Mouse (Mus musculus): ENCODE measurements at regions not wholly inside any gene's neighbourhood (a gene's known extent, or its start where the extent isn't known, plus 50 kb on each side); places are given as distances from the start of the nearest gene placed in this dataset.

GRCm38 (mm10) chr8:6340158-6340855, 1235.2 kb upstream of the Slc10a2 start:
- H3K9me3 ChIP-seq (ENCODE audit: low read length) = no peaks in the 10 kb centered on the region
- no peaks in the 10 kb centered on the region for H3K27me3 ChIP-seq (ENCODE audit: insufficient read depth, low read length)
- H3K4me1 ChIP-seq (ENCODE audit: insufficient read depth, low read length) = no peaks in the 10 kb centered on the region
- DNase-seq (ENCODE audit: low spot score) (peak; percentile 26), ATAC-seq (no peak)
- WGBS = 37% methylated on average over 3 of the region's 3 CpGs
- H3K27ac ChIP-seq = no peak overlapping the region
- H3K9ac ChIP-seq (replicated peaks; ENCODE audit: low read length) = no peak overlapping the region
- no peak overlapping the region for H3K4me2 ChIP-seq (ENCODE audit: low read depth, low read length)
- H3K4me3 ChIP-seq (ENCODE audit: low read length) = no peak overlapping the region
- no peak for TF ChIP-seq CTCF (IDR thresholded peaks at IDR 0.05; ENCODE audit: low read depth)
- no peaks in the 10 kb centered on the region for H3K36me3 ChIP-seq (ENCODE audit: insufficient read depth, low read length)

DNA sequence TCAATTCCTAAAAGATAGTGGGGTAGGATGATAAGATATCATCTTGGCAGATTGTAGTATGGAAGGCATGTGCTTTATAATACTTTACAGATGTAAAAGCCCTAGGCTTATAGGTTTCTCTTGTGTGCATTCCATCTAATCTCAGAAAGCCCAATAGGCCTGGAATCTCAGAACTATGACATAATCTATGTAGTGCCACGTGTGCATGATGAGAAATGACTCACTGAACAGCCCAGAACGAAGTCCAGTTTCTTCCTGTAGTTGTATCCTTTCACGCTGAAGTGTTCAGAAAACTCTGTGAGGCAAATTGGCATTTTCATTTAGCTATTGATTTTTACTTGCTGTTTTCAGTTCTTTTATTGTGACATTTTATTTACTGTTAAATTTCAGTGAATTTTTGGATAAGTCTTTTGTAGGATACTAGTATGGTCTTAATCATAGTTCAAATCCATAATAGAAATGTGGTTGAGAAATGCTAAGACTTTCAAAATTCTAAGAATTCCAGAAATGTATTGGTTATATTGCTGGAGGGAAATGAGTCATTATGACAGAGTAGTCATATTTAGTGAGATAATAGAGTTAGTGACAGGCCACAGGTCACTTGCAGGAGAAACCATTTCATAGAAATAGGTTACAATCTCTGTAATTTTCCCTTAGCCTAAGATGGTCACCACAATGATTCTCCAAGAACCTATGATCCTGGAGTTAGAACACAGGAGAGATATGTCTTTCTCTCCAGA, 1229.3 kb upstream of the Slc10a2 start:
- no peak for DNase-seq (ENCODE audit: low spot score)
- ATAC-seq = no peak
- no peak for TF ChIP-seq CTCF (IDR thresholded peaks at IDR 0.05; ENCODE audit: low read depth)
- WGBS = 80% methylated on average over 3 of the region's 3 CpGs
- no peaks in the 10 kb centered on the region for H3K9me3 ChIP-seq (ENCODE audit: low read length)
- H3K4me2 ChIP-seq (ENCODE audit: low read depth, low read length) = no peak overlapping the region
- no peak overlapping the region for H3K9ac ChIP-seq (replicated peaks; ENCODE audit: low read length)
- H3K4me3 ChIP-seq (ENCODE audit: low read length) = no peak overlapping the region
- no peaks in the 10 kb centered on the region for H3K27me3 ChIP-seq (ENCODE audit: insufficient read depth, low read length)
- H3K27ac ChIP-seq = no peak overlapping the region
- no peaks in the 10 kb centered on the region for H3K4me1 ChIP-seq (ENCODE audit: insufficient read depth, low read length)
- H3K36me3 ChIP-seq (ENCODE audit: insufficient read depth, low read length) = no peaks in the 10 kb centered on the region

DNA sequence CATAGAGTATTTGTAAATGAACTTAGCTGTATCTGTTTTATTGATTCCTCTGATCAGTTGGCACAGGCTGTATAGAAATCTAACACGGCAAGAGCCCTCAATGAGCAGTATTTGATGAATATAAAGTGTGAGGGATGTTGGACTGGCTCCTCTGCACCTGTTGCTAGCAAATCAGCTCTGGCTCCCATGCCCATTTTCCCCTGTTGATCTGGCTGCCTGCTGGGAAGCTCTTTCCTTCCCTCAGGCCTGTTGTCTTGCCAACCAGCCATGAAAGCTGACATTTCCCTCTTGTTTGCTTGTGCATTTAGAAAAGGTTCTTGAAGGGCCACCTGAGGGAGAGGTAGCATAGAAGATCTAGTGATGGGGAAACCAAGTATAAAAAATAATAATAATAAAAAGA, 1216.2 kb upstream of the Slc10a2 start:
- no peak overlapping the region for H3K27ac ChIP-seq
- H3K9me3 ChIP-seq (ENCODE audit: low read length) = no peaks in the 10 kb centered on the region
- H3K9ac ChIP-seq (replicated peaks; ENCODE audit: low read length) = no peak overlapping the region
- H3K4me2 ChIP-seq (ENCODE audit: low read depth, low read length) = no peak overlapping the region
- DNase-seq (ENCODE audit: low spot score) = peak; percentile 46
- no peak for ATAC-seq
- TF ChIP-seq CTCF (IDR thresholded peaks at IDR 0.05; ENCODE audit: low read depth) = no peak
- H3K27me3 ChIP-seq (ENCODE audit: insufficient read depth, low read length) = no peaks in the 10 kb centered on the region
- H3K36me3 ChIP-seq (ENCODE audit: insufficient read depth, low read length) = no peaks in the 10 kb centered on the region
- 24% methylated on average over 1 of the region's 1 CpGs for WGBS
- H3K4me1 ChIP-seq (ENCODE audit: insufficient read depth, low read length) = no peaks in the 10 kb centered on the region
- no peak overlapping the region for H3K4me3 ChIP-seq (ENCODE audit: low read length)

DNA sequence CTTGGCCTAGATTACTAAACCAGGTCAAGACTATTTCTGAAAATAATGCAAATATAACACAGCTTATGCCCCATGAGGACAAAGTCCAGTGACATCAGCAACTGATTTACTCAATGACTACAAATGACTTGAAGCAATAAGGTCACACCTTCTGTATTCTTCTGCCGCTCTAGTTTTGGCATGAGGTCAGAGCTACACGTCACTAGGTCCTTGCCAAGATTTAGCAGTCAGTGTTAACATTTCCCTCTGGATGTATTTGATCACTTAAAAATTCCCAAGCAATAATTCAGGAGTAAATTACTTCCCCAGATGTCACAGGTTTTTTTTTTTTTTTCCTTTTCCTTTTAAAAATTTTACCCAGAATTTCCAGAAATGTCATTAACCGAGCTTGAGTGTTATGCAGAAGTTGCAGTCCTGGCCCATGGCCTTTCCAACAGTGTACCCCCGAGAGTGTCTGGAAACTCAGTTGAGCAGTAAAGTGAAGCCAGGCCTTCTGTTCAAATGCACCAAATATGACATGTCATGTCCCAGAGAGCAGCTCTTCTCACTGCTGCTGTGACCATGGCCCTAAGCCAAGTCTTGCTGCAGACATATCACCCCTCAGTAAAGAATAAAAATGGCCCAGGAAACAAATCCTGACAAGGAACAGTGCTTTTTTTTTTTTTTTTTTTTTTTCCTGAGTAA, 1210.2 kb upstream of the Slc10a2 start:
- no peaks in the 10 kb centered on the region for H3K9me3 ChIP-seq (ENCODE audit: low read length)
- no peaks in the 10 kb centered on the region for H3K36me3 ChIP-seq (ENCODE audit: insufficient read depth, low read length)
- no peak overlapping the region for H3K27ac ChIP-seq
- DNase-seq (ENCODE audit: low spot score) = peak; percentile 80
- H3K27me3 ChIP-seq (ENCODE audit: insufficient read depth, low read length) = no peaks in the 10 kb centered on the region
- no peak overlapping the region for H3K9ac ChIP-seq (replicated peaks; ENCODE audit: low read length)
- TF ChIP-seq CTCF (IDR thresholded peaks at IDR 0.05; ENCODE audit: low read depth) = no peak
- H3K4me2 ChIP-seq (ENCODE audit: low read depth, low read length) = no peak overlapping the region
- WGBS = 55% methylated on average over 4 of the region's 4 CpGs
- no peaks in the 10 kb centered on the region for H3K4me1 ChIP-seq (ENCODE audit: insufficient read depth, low read length)
- peak; percentile 80 for ATAC-seq
- no peak overlapping the region for H3K4me3 ChIP-seq (ENCODE audit: low read length)

GRCm38 (mm10) chr8:6288889-6289288, 1183.7 kb upstream of the Slc10a2 start:
- no peak for TF ChIP-seq CTCF (IDR thresholded peaks at IDR 0.05; ENCODE audit: low read depth)
- H3K4me3 ChIP-seq (ENCODE audit: low read length) = no peak overlapping the region
- no peaks in the 10 kb centered on the region for H3K9me3 ChIP-seq (ENCODE audit: low read length)
- no peak overlapping the region for H3K4me2 ChIP-seq (ENCODE audit: low read depth, low read length)
- ATAC-seq (0 out of 2 replicates have a peak, but pooled peaks have one; percentile 47), DNase-seq (ENCODE audit: low spot score) (peak; percentile 76)
- H3K9ac ChIP-seq (replicated peaks; ENCODE audit: low read length) = no peak overlapping the region
- H3K36me3 ChIP-seq (ENCODE audit: insufficient read depth, low read length) = no peaks in the 10 kb centered on the region
- no peaks in the 10 kb centered on the region for H3K27me3 ChIP-seq (ENCODE audit: insufficient read depth, low read length)
- no peak overlapping the region for H3K27ac ChIP-seq
- WGBS = 12% methylated on average over 3 of the region's 3 CpGs
- H3K4me1 ChIP-seq (ENCODE audit: insufficient read depth, low read length) = no peaks in the 10 kb centered on the region

DNA sequence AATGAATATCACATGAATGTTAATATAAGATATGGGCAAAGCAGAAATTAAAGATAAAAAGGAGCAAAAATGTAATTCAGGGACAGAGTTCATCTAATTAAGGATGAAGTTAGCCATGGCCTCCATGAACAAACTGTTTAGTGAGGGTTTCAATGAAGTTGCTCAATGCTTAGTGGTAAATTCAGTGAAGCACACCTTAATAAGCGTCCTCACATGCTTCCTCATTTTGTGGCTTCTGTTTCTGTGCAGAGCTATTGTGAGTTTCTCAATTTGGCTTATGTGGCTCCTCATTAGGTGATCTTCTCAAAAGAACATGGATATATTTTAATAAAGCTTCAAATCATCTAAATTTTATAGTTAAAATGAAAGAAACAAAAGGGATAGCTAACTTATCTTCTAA, 1174.8 kb upstream of the Slc10a2 start:
- Histone ChIP-seq H3K27me3 (ENCODE audit: insufficient read depth, low read length) (no peaks in the 10 kb centered on the region), H3K9me3 (ENCODE audit: low read length) (no peaks in the 10 kb centered on the region), H3K27ac (no peak overlapping the region), H3K4me2 (ENCODE audit: low read depth, low read length) (no peak overlapping the region), H3K36me3 (ENCODE audit: insufficient read depth, low read length) (no peaks in the 10 kb centered on the region), H3K4me3 (ENCODE audit: low read length) (no peak overlapping the region), H3K9ac (replicated peaks; ENCODE audit: low read length) (no peak overlapping the region), H3K4me1 (ENCODE audit: insufficient read depth, low read length) (no peaks in the 10 kb centered on the region)
- DNase-seq (ENCODE audit: low spot score) = no peak
- TF ChIP-seq CTCF (IDR thresholded peaks at IDR 0.05; ENCODE audit: low read depth) = no peak
- no peak for ATAC-seq
- 89% methylated on average over 1 of the region's 1 CpGs for WGBS

Data from hindbrain, postnatal 0 days (tissue).